Mouse (Mus musculus): ENCODE results near the gene Bbs9. TPM values are rescaled to one million over a fixed set of nuclear protein-coding genes. Genes with fewer than 3 reads are reported as not detected.

The Bbs9 gene
- polyA plus RNA-seq, 1 experiment from 2014 or later: 5.8 TPM

DNA sequence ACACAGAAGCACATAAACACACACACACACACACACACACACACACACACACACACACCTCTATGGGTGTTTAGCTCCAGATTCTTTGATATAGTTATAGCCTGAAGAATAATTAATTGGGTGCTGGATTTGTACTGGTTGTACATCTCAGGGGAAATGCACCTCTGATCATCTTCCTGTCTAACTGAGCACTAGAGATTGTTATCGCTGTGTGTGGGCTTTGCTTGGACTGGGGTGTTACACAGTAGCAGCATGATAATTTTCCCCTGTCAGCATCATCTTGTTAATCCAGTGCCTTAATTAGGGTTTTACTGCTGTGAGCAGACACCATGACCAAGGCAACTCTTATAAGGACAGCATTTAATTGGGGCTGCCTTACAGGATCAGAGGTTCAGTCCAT lies 175.3 kb downstream of the Bbs9 start:
- Histone ChIP-seq H3K9ac (ENCODE audit: low read length) (no peak overlapping the region), H3K4me1 (replicated peaks; ENCODE audit: control insufficient read depth, insufficient read depth) (no peaks in the 10 kb centered on the region), H3K4me3 (ENCODE audit: low read depth, low read length) (no peak overlapping the region), H3K27me3 (ENCODE audit: control insufficient read depth, insufficient read depth, low read length) (no peaks in the 10 kb centered on the region), H3K4me2 (replicated peaks; ENCODE audit: low read depth) (no peak overlapping the region), H3K9me3 (ENCODE audit: control insufficient read depth, low read length) (no peaks in the 10 kb centered on the region), H3K36me3 (ENCODE audit: control insufficient read depth, insufficient read depth, low read length) (no peaks in the 10 kb centered on the region), H3K27ac (replicated peaks) (no peak overlapping the region)
- no peak for ATAC-seq (ENCODE audit: low FRiP score, low TSS enrichment)
- TF ChIP-seq EP300 (optimal IDR thresholded peaks at IDR 0.05) (no peak), CTCF (IDR thresholded peaks at IDR 0.05; ENCODE audit: low read depth) (no peak)
- DNase-seq (ENCODE audit: low spot score): no peak
- WGBS: 88% methylated on average over 1 of the region's 1 CpGs

DNA sequence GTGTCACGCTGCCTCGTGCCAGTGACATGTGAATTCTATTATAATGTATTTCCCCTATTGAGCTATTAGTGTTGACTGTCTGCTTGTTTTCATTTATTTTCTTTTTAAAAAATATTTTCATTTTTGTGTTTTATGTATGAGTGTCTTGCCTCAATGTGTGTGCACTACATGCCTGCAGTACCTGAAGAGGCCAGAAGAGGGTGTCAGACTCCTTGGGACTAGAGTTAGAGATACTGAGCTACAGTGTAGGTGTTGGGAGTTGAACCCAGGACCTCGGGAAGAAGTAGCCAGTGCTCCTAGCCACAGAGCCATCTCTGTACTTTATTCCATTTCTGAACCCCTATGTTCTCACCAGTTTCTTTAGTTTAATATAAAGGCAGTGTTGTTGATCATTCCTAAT lies 176.1 kb downstream of the Bbs9 start:
- DNase-seq (ENCODE audit: low spot score) (no peak), ATAC-seq (ENCODE audit: low FRiP score, low TSS enrichment) (no peak)
- Histone ChIP-seq H3K9me3 (ENCODE audit: control insufficient read depth, low read length) (no peaks in the 10 kb centered on the region), H3K4me3 (ENCODE audit: low read depth, low read length) (no peak overlapping the region), H3K27ac (replicated peaks) (no peak overlapping the region), H3K4me1 (replicated peaks; ENCODE audit: control insufficient read depth, insufficient read depth) (no peaks in the 10 kb centered on the region), H3K9ac (ENCODE audit: low read length) (no peak overlapping the region), H3K27me3 (ENCODE audit: control insufficient read depth, insufficient read depth, low read length) (no peaks in the 10 kb centered on the region), H3K4me2 (replicated peaks; ENCODE audit: low read depth) (no peak overlapping the region), H3K36me3 (ENCODE audit: control insufficient read depth, insufficient read depth, low read length) (no peaks in the 10 kb centered on the region)
- WGBS: 96% methylated on average over 3 of the region's 3 CpGs
- TF ChIP-seq EP300 (optimal IDR thresholded peaks at IDR 0.05) (no peak), CTCF (IDR thresholded peaks at IDR 0.05; ENCODE audit: low read depth) (peak; percentile 40)

DNA sequence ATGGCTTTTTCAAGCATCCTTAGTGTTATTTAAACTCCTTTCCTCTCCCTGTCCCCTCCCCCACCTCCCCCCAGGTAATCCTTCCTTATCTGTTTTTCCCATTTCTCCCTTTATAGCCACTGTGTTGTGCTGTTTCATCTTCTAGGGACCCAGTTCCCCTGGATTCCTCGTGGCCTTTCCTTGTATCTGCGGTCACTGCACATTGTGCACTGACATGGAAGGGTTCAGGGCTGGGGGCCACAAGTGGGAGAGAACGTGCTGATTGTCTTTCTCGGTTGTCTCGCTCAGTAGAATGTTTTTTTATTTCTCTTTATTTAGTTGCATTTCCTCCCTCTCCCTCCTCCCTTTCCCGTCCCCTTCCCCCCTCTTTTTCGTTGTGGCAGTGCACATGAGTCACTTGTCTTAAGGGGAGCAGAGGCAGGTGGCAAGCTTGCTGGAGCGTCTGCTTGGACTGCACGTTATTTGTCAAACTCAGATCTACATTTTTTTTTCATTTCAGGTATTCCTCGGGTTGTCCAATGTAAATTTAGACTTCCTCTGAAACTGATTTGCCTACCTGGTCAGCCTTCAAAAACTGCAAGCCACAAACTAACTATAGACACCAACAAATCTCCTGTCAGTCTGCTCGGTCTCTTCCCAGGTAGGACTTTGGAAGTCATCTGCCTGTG lies 179.3 kb downstream of the Bbs9 start:
- no peaks in the 10 kb centered on the region for H3K36me3 ChIP-seq (ENCODE audit: control insufficient read depth, insufficient read depth, low read length)
- 57% methylated on average over 11 of the region's 11 CpGs for WGBS
- DNase-seq (ENCODE audit: low spot score) (no peak), ATAC-seq (ENCODE audit: low FRiP score, low TSS enrichment) (no peak)
- H3K4me1 ChIP-seq (replicated peaks; ENCODE audit: control insufficient read depth, insufficient read depth): no peaks in the 10 kb centered on the region
- H3K9ac ChIP-seq (ENCODE audit: low read length): no peak overlapping the region
- no peaks in the 10 kb centered on the region for H3K27me3 ChIP-seq (ENCODE audit: control insufficient read depth, insufficient read depth, low read length)
- H3K9me3 ChIP-seq (ENCODE audit: control insufficient read depth, low read length): no peaks in the 10 kb centered on the region
- no peak overlapping the region for H3K4me2 ChIP-seq (replicated peaks; ENCODE audit: low read depth)
- H3K4me3 ChIP-seq (ENCODE audit: low read depth, low read length): no peak overlapping the region
- H3K27ac ChIP-seq (replicated peaks): no peak overlapping the region
- TF ChIP-seq EP300 (optimal IDR thresholded peaks at IDR 0.05): no peak
- TF ChIP-seq CTCF (IDR thresholded peaks at IDR 0.05; ENCODE audit: low read depth): no peak

DNA sequence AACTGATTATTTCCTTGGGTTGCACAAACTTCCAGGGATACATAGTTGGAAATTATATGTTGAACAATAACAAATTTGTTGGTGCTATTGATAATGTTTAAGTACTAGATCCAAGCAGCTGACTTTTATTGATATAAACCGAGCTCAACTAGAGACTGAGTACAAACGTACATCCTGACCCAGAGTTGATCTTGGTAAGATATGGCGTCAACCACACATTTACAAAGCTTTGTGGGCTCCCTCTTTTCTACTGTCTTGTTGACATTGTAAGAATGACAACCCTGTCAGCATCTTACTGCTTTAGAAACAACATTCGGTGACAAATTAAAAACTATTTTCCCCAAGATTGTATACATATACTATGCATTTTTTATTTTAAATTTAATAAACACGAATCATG lies 181.7 kb downstream of the Bbs9 start:
- H3K36me3 ChIP-seq (ENCODE audit: control insufficient read depth, insufficient read depth, low read length): no peaks in the 10 kb centered on the region
- DNase-seq (ENCODE audit: low spot score): no peak
- H3K9me3 ChIP-seq (ENCODE audit: control insufficient read depth, low read length): no peaks in the 10 kb centered on the region
- H3K9ac ChIP-seq (ENCODE audit: low read length): no peak overlapping the region
- H3K4me1 ChIP-seq (replicated peaks; ENCODE audit: control insufficient read depth, insufficient read depth): no peaks in the 10 kb centered on the region
- no peak for ATAC-seq (ENCODE audit: low FRiP score, low TSS enrichment)
- H3K4me3 ChIP-seq (ENCODE audit: low read depth, low read length): no peak overlapping the region
- 68% methylated on average over 5 of the region's 5 CpGs for WGBS
- no peak overlapping the region for H3K27ac ChIP-seq (replicated peaks)
- H3K4me2 ChIP-seq (replicated peaks; ENCODE audit: low read depth): no peak overlapping the region
- no peaks in the 10 kb centered on the region for H3K27me3 ChIP-seq (ENCODE audit: control insufficient read depth, insufficient read depth, low read length)
- TF ChIP-seq EP300 (optimal IDR thresholded peaks at IDR 0.05): no peak
- TF ChIP-seq CTCF (IDR thresholded peaks at IDR 0.05; ENCODE audit: low read depth): no peak

DNA sequence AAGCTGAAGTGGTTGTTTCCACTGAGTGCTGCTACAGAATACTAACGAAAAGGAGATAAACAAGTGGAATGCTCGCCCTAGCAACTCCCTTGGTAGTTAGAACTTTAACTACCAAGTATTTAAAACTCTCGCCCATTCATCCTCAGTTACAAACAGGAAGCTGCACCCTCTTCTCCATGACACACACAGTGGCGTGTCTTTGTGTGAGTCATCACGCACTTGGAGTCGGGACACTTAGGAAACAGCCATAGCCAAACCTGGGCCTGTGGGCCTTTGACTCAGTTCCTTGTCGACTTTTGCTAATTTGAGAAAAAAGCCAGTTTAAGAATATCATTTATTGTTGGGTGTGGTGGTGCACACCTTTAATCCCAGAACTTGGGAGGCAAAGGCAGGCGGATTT lies 189.6 kb downstream of the Bbs9 start:
- no peak overlapping the region for H3K27ac ChIP-seq (replicated peaks)
- H3K36me3 ChIP-seq (ENCODE audit: control insufficient read depth, insufficient read depth, low read length): no peaks in the 10 kb centered on the region
- H3K9ac ChIP-seq (ENCODE audit: low read length): no peak overlapping the region
- H3K9me3 ChIP-seq (ENCODE audit: control insufficient read depth, low read length): no peaks in the 10 kb centered on the region
- H3K4me3 ChIP-seq (ENCODE audit: low read depth, low read length): no peak overlapping the region
- DNase-seq (ENCODE audit: low spot score): no peak
- no peaks in the 10 kb centered on the region for H3K27me3 ChIP-seq (ENCODE audit: control insufficient read depth, insufficient read depth, low read length)
- ATAC-seq (ENCODE audit: low FRiP score, low TSS enrichment): no peak
- H3K4me1 ChIP-seq (replicated peaks; ENCODE audit: control insufficient read depth, insufficient read depth): no peaks in the 10 kb centered on the region
- WGBS: 78% methylated on average over 8 of the region's 8 CpGs
- H3K4me2 ChIP-seq (replicated peaks; ENCODE audit: low read depth): no peak overlapping the region
- TF ChIP-seq EP300 (optimal IDR thresholded peaks at IDR 0.05): no peak
- TF ChIP-seq CTCF (IDR thresholded peaks at IDR 0.05; ENCODE audit: low read depth): no peak

DNA sequence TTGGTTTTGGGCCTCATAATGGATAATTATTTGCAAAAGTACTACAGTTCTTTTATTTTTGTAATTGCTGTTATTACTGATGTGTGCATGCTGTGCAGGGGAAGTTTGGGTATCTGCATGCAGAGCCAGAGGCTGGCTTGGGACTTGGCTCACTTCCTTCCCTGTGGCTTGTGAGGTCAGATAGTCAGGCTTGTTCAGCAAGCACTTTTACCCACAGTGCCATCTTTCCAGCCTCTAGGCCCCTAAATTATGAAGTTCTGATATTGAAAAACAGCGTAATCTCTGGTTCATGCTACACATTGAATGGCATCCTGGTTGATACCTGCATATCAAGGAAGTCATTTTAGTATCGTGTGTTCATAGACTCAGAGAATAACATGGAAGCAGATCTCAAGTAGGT lies 197.4 kb downstream of the Bbs9 start:
- H3K9ac ChIP-seq (ENCODE audit: low read length): no peak overlapping the region
- H3K27me3 ChIP-seq (ENCODE audit: control insufficient read depth, insufficient read depth, low read length): no peaks in the 10 kb centered on the region
- no peak overlapping the region for H3K4me2 ChIP-seq (replicated peaks; ENCODE audit: low read depth)
- ATAC-seq (ENCODE audit: low FRiP score, low TSS enrichment) (no peak), DNase-seq (ENCODE audit: low spot score) (no peak)
- no peak overlapping the region for H3K4me3 ChIP-seq (ENCODE audit: low read depth, low read length)
- no peak overlapping the region for H3K27ac ChIP-seq (replicated peaks)
- H3K9me3 ChIP-seq (ENCODE audit: control insufficient read depth, low read length): no peaks in the 10 kb centered on the region
- H3K36me3 ChIP-seq (ENCODE audit: control insufficient read depth, insufficient read depth, low read length): no peaks in the 10 kb centered on the region
- TF ChIP-seq EP300 (optimal IDR thresholded peaks at IDR 0.05) (no peak), CTCF (IDR thresholded peaks at IDR 0.05; ENCODE audit: low read depth) (no peak)
- no peaks in the 10 kb centered on the region for H3K4me1 ChIP-seq (replicated peaks; ENCODE audit: control insufficient read depth, insufficient read depth)
- WGBS: 93% methylated on average over 2 of the region's 2 CpGs
